Mouse (Mus musculus) embryo, embryonic 10 days (tissue): ENCODE measurements around the gene Ccl28.
"Not testable (repeated sequence)": the region's sequence is repeated elsewhere in the genome, so short reads cannot be mapped to it uniquely, and the experiment has no call there.

Source experiments
- DNase-seq: peaks from one replicate; pipeline ENCODE4 v3.0.0-alpha.2; 2015; ENCODE audit warnings: low spot score

Ccl28 gene

DNA sequence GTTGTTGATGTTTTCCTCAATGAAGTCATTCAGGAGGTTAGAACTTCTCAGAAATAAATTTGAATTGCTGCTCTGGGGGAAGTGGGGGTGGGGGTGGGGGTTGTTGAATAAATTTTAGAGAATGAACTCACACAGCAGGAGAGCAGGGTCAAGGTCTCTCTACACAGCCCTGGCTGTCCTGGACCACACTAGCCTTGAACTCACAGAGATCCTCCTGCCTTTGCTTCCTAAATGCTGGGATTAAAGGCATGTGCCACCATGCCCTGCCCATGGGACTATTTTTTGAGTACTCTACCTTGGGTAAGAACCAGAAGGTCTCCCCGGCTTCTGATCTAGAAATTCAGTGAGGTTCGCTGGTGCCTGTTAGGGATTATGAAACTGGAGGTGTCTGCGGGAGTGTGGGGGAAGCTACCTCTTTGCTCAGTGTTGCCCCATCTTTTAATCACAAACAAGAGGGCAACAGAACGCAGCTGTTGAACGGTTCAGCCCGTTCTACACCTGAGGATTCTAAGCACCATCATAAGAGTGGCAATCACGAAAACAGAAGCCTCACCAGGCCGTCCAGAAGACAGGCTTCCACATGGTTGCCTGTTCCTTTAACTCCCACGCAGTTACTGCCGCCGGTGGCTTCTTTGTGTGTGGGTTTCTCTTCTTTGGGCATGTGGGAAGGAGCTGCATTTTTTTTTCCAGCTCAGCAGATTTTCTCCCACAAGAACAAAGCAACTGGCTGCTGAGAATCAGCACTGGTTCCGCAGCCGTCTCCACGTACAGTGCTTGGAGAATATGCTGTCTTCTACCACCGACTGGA, 25.5 kb downstream of the Ccl28 start:
- DNase-seq = no peak

DNA sequence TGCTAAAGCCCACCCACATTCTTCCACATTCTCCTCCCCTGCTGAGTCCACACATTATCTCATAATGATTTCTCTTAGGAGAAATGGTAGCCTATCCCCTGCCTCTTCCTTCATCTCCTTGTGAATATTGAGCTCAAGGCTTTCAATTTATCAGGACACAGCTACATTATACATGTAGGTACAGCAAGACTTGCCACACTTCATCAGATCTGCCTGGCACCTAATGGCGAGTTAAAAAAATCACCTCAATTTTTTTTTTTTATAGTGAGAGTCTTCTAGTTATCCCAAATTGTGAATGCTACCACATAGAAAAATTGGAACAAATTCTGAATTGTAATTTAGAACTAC, 26.1 kb downstream of the Ccl28 start:
- DNase-seq = no peak

DNA sequence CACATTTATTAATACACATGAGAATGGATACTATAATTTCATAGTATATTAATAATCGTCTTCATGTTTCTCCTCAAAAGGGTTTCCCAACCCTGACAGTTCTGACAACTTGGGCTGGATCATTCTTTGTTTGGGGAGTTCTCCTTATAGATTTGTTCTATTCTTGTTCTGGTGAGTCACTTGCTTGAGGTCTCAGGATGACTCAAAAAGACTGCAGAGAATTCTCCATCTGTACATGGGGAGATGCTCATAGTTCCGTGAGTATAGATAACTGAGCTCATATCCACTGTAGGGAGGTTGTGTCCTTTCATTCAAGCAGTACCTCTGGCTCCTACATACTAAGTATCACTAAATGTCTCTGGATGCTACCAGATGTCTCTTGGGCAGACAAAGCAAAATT, 31.1 kb downstream of the Ccl28 start:
- no peak for DNase-seq

DNA sequence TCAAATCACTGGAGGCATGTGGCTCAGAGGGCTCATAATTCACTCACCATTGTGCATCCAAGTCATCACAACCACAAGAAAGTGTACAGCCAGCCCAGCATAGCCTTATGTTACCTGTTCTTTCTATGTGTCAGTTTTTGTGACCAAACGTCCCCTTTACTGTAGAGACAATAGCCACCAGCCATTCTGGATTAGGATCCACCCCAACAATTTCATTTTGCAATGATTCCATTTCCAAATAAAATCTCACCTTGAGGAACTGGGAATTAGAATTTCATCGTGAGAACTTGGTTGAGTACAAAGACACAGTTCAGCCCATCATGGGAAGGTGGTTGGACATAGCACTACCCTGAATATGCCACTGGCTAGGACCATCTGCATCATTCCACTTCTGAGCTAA, 32.6 kb downstream of the Ccl28 start:
- no peak for DNase-seq

DNA sequence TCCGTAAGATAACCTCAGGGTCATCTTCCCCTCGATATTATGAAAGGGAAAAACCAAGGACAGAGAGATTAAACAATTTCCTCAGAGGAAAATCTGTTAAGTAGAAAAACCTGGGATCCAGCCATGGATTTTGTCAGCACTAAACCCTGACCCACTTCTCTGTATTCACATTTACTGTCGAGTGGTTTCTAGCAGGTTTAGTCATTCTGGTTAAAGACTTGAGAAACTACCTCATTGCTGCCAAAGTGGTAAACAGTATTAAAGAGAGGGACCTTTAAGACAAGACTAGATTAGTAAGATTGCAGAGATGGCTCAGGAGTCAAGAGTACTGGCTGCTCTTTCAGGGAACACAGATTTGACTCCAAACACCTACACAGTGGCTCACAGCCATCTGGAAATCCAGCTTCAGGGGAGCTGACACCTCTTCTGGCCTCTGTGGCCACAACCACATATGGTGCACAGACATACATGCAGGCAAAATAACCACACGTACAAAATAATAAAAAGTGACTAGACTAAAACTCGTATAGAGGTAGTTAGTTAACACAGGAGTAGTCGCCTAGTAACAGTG, 33.3 kb downstream of the Ccl28 start:
- DNase-seq = no peak

DNA sequence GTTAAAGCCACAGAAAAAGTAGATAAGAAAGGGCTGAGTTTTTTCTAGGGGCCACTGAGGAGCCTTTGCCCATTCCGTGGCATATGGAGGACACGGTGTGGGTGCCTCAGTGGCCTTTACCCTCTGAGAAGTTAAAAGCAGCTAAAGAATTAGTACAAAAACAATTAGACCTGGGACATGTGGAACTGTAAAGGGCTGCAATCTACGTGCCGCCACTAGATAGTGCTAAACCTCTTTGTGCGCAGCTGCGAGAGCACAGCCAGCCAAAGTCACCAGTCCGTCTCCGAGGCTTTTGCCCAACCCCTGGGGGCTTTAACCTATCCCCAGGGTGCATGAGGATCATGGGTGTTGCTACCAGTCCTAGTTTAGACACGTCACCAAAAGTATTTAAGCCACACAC, 37.8 kb downstream of the Ccl28 start:
- not testable (repeated sequence) for DNase-seq

DNA sequence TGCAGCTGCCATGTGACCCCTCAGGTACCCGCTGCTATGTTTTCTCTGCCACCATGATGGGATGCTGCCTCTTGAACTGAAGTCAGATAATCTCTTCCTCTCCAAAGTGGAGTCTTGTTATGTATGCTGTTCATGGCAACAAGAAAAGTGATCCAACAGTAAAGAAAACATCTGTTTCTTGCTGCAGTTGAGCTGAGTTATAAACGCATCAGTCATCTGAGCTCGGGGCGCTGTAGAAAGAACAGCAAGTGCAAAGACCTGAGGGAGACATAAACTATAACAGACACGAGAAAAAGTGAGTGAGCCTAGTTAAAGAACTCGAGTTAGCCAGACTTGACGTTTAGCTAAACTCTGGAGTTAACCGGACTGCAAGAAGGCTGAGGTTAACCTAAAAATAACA, 55.2 kb downstream of the Ccl28 start:
- no peak for DNase-seq

DNA sequence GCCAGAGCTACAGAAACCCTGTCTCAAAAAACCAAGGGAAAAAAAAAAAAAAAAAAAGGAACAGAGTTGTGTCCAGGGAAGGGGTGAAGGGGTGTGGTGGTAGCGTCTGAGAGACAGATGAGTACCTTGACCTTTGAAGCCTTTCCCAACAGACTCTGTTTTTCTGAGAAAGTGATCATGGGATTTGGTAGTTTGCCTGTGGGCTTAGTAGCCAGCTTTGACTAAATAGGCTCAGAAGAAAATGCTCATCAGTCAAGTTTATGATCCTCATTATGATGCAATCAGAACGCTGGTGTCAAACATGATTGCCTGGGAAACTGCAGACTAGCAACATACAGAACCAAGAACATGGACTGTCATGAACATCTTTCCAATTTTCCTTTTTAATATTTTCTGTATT, 56.1 kb downstream of the Ccl28 start:
- no peak for DNase-seq

DNA sequence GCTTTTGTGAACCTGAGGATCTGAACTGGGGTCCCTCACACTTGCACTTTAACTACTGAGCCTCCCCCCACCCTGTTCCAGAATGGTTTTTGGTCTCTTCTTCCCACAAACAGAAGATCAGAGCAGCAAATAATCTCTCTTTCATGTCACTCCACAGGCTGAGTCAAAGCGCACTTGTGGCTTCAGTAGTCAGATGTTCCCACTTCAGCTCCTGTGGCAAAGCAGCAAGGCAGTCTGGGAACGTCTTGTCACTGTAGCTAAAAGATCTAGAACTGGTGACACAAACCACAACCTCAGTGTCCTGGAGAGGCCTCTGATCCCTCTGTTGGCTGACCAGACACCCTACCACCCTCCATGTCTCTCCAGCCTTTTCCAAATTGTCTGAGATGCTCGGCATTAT, 57.5 kb downstream of the Ccl28 start:
- no peak for DNase-seq

DNA sequence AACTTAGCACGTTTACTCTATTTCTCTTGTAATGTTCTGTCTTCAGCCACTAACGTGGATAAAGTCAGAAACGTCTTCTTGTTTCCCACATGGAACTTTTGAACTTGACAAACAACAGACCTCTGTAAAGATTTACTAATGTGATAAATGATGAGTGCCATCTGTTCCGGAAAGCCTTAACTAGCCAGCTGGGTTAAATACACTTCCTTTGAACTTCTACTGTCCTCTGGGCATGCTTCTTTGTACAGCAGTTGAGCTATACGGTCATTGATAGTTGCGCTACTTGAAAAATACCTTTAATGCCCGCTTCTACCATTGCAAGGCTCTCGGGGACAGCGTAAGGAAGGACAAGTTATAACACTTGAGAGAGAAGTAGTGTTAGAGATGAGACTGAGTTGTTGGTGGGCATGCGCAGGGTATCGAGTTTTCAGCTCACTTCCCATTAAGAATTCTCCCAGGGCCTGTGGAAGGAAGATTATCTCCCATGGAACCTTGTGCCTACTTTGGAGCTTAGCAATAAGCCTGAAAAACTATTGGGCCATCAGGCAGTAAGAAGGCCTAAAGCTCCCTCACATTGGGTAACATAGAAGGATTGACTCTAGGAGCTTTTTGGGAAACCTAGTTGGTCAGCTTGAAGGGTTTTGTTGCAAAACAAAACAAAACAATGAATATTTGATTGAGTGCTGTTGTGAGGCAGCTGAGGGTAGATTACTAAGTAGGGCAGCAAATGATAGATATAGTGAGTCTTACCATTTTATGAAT, 61.0 kb downstream of the Ccl28 start:
- no peak for DNase-seq

DNA sequence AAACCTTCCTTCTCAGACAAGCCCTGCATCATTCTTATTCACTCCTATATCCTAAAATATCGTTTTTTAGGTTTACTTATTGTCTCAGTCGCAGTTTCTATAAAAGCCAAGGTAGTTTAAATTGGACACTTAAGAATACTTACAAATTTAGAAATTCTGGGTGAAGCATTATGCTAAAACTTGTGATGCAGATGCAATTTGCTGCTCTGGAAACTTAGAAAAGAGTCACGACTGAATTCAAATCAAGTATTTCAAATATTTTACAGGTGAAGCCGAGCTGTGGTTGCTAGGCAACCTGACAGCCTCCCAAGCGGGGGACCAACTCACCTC, 66.1 kb downstream of the Ccl28 start:
- DNase-seq = no peak

DNA sequence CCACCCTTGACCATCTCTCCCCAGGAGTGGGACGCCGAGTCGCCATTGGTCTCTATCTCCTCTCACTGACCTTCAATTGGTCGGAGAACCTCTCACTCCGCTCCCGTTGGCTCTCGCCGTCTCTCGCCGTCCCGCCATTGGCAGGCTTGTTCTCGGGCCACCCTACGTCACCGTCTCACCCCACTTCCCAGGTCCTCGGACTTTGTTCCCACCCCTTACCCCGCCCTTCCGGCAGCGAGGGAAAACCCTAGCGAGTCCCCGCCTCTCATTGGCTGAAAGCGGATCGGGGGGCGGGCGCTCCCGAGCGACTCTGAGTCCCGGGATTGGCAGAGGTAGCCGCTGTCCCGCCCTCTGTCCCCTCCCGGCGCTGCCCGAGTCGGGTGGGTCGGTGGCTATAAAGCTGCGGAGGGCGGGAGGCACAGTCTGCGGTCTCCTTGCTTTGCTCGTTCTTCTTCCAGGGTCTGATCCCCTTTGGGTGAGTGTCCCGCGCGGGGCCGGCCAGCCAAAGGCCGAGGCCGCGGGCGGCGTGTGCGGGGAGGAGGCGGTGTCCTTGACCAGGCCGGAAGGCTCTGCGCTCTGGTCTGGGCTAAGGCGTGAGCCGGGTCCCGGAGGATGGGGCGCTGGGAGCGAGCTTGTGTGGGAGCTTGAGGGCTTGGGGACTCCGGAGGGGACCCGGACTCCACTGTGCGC, 66.6 kb downstream of the Ccl28 start, which contains the start of gene Hmgcs1:
Hmgcs1 (plus strand) TSS at position 341 of the 690 bp plus-strand sequence.
- peak; percentile 99 for DNase-seq

DNA sequence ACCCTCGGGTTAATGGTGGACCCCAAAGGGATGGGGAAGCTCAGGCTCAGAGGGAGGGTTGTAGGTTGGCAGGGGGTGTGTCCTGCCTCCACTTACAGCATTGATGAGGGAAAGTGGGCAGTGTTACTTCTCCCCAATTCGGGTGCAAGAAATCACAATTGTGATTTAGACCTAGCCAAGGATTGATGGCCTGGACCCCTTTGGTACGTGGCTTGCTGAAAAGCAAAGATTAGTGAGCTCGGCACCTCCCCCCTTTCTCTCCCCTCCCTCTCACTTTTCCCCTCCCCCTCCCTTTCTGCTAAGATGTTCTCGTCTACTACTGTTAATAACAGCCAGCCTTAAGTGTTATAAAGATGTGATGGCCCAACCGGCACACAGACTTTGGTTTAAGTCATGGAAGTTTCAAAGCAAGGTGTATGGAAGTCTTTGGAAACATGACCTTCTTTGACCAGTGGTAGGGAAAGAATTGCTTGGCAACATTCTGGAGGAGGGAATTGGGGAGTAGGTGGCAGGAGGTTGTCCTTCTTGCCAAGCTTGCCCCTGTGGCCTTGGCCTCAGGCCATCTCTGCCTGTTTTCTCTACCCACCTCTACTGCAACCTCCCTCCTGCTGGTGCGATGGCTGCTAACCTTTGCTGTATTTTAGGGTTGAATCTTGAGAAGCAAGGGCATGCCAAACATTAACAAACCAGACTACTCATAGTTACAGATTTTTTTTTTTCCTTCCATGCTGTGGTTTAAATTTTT, 67.4 kb downstream of the Ccl28 start:
- DNase-seq = peak; percentile 25

DNA sequence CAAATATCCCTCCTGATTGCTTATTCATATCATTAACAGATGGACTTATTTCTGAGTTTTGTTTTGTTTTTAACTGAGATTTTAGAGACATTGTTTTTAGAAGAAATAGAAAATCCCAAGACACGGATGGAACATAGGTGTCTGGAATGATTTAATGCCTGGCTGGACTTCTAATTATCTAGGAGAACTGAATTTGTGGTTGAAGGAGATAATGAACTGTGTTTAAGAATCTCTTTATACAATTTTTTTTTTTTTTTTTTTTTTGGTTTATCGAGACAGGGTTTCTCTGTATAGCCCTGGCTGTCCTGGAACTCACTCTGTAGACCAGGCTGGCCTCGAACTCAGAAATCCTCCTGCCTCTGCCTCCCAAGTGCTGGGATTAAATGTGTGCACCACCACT, 68.3 kb downstream of the Ccl28 start:
- not testable (repeated sequence) for DNase-seq

DNA sequence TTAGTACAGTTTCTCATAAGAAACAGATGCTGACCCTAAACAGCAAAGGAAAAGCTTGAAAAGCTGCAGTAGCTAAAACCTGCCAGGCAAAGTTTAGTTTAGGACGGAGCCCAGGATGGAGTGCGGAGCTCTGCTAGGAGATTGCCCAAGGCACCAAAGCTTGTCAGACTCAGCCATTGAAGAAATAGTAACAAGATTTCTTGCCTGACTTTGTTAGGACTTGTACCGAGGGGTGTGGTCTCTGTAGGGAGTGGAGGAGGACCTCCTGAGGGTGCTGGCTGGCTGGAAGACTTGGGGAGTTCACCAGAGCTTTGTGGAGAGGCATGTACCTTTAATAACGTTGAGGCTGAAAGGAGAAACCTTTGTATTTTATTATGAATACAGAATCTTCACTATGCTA, 72.1 kb downstream of the Ccl28 start:
- DNase-seq = no peak

DNA sequence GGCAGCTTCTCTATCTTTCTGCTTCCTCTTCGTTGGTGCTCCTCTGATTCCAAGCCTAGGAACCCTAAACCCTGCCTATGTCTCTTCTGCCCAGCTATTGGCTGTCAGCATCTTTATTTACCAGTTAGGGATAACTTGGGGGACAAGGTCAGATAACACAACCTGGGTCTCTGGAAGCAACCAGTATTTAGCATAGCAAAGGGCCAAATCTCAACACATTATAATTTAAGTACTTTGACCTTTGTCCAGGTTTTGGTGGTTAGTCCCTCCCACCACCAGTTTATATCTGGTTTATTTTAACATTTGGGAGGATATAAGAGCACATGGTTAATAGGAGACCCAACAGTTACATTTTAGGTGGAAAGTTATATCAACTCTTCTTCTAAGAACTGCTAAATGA, 72.9 kb downstream of the Ccl28 start:
- DNase-seq = no peak

DNA sequence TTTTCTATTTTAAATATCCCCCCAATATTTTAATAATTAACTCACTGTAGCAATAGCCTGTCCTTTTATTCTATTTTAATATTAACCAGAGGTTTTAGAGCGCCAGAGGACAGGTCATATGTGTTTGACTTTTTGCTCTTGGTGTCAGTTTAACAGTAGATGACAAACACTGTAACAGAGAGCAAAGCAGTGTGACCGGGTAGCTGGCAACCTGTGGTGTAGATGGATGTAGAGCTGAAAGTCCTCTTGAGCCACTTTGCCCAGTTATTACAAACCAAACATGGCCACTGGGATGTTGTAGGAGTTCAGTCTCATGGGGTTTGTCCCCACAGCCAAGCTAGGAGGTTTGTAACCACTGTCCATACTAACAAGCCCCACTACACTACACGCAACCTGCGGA, 74.8 kb downstream of the Ccl28 start:
- no peak for DNase-seq
